Mouse (Mus musculus) cerebellum, adult 11 months (tissue): ENCODE data around the gene Eno2.

ENCODE experiments used
- DNase-seq: peaks from one replicate; pipeline ENCODE4 v3.0.0; 2022

The Eno2 gene

GRCm38 (mm10) chr6:124758849-124759232 lies 10.6 kb downstream of the Eno2 start:
- DNase-seq: peak; percentile 30

GRCm38 (mm10) chr6:124757909-124758848 lies 11.3 kb downstream of the Eno2 start:
- DNase-seq: peak; percentile 66

- no peak for DNase-seq
Observed at GRCm38 (mm10) chr6:124757351-124757880, 12.1 kb downstream of the Eno2 start.

DNA sequence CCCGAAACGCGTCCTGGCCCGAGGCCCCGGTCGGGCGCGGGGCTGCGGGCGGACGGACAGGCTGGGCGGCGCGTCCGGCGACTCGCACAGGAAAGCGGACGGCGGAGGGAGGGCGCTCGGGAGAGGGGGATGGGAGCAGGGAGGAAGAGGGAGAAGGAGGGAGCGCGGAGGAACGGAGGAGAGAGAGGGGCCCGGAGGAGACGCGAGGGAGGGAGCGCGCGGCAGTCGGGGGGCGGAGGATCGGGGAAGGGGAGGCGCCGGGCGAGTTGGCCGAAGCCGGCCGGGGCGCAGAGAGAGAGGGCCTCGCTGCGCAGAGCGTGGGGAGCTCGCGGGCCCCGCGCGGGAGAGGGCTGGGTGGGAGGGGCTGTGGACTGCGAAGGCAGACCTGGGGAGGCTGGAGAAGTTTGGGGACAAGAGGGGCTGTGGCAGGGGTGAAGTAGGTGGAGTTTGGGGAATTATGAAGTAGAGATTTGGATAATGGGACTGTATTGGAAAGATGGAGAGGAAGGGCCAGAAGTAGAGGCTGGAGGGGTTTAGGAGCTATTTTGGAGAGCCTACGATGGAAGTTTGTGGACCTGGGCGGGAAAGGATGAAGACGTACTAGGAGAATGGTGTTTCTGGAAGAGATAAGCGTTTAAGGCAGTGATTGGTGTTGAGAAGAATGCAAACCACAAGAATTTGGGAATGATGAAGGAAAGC lies 12.7 kb downstream of the Eno2 start:
- DNase-seq: peak; percentile 83

DNA sequence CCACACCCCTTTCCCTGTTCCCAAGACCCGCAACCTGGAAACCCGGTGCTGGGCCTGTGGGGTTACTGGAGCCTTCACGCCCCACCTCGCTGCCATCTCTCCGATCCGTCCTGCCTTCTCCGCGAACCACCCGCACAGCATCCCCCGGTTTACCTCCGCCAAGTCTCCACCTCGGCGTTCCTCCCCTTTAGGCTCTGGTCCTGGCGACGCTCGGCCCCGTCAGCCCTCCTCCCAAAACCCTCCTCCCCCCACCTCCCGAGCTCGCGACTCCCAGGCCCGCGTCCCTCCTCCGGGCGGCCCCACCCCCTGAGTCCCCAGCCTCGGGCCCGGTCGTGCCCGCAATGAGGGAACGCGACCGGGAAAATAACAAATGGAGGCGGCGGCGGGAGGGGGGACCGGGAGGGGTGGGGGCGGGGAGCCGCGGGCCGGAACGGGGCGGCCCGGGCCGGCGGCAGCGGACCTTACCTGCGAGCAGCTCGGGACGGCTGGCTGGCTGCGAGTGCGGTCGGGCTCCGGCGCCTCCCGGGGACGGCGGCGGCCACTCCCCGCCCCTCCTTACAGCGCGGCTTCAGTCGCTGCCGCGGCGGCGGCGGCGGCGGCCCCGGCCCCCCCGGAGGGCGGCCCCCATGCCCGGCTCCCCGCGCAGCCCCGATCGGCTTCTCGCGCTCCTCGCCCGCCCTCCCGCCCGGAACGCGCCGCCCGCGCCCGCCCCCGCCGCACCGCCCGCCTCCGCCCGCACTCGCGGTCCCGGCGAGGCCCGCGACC lies 13.5 kb downstream of the Eno2 start, which contains the start of the genes Gm45234 and Atn1:
Gm45234 (minus strand) TSS at position 191 of the 765 bp plus-strand sequence.
Atn1 (minus strand) TSS at position 694 of the 765 bp plus-strand sequence.
- DNase-seq: peak; percentile 66

DNA sequence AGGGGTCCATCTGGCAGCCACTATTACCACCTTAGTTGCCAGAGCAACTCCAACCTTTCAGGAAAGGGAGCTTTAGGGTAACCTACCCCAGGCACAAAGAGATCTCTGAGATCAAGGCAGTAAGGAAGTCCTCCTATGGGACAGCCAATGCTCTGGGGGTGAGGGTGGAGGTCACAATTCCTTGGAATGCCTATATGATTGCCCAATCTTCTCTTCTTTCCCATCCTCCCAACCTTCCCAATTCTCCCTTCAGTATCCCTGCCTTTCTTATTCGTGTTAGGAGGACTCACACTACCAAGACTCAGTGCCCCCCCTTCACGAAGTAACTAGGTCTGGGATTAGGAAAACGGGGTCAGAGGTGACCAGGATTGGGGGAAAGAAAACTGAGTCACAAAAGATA lies 14.2 kb downstream of the Eno2 start:
- DNase-seq: no peak

- DNase-seq: no peak
Observed at GRCm38 (mm10) chr6:124753861-124754260, 15.6 kb downstream of the Eno2 start.

DNA sequence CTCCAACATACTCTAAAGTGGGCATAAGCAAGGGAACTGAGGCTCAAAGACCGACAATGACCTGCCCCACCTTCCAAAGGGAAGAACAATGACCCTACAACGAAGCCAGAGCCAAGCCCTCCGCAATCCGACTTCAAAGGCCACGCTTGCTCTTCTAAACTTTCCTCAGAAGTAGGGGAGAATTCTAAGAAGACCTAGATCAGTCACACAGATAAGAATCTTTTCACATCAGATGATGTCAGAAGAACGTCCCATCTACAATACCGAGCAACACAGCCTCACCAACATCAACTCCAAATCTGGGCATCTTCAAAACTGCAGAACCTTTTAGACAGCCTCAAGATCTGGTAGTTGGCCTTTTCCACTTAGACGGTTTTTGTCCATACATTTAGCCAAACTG lies 19.1 kb downstream of the Eno2 start:
- no peak for DNase-seq

DNA sequence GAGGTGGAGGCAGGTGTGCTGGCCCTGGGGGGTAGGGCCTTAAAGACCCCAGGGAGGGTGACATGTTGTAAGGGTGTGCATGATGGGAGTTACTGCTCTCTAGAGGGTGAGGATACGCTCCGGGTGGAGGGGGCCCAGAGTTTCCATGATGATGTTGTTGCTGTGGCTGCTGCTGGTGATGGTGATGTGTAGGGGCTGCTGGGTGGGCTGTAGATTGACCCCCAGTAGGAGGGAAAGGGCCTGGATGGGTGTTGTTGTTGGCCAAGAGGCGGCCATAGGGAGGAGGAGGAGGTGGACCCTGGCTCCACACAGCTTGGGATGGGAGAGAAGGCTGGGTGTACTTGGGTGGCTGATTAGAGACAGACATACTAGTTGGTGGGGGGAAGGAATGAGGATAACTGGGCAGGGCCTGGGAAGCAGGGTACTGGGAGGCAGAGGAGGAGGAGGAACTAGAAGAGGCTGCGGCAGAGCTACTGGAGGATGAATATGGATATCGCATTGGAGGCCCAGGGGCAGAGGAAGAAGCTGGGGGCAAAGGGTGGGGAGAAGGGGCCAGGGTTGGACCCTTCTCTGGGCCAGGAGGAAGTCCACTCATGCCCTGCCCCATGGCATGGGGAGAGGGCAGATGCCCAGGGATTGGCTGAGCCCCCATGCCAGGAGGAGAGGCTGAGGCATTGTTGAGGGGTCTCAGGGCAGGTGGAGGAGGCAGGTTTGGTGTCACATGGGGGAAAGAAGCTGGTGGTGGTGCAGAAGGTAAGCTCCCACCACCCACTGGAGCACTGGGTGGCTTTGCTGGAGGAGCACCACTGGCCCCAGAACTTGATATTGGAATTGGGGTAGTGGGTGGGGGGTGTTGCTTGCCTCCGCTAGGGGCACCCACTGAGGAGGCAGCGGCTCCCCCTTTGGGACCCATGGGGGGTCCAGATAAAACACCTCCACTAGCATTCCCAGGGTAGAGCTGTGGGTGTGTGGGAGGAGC lies 22.5 kb downstream of the Eno2 start:
- DNase-seq: peak; percentile 38

GRCm38 (mm10) chr6:124746296-124746605 lies 23.2 kb downstream of the Eno2 start:
- no peak for DNase-seq

GRCm38 (mm10) chr6:124745490-124746295 lies 23.8 kb downstream of the Eno2 start:
- DNase-seq: peak; percentile 97

GRCm38 (mm10) chr6:124744755-124745321 lies 24.6 kb downstream of the Eno2 start:
- peak; percentile 70 for DNase-seq

DNA sequence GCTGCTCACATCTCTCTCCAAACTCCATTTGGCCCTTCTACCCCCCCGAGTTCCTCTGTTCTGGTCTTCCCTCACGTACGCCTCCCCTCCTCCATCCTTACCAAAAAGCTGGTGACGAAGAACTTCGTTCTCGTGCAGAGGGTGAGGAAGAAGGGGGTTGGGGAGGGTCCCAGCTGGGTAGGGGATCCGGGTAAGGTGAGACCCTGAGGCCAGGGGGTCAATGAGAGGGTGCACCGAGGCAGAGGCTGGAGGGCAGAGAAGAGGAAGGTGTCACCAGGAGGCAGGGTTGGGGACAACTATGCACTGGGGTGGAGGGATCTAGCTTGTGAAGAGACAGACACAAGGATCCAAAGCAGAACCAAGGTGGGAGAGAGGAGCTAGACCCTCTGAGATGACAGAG lies 25.8 kb downstream of the Eno2 start:
- DNase-seq: peak; percentile 41

DNA sequence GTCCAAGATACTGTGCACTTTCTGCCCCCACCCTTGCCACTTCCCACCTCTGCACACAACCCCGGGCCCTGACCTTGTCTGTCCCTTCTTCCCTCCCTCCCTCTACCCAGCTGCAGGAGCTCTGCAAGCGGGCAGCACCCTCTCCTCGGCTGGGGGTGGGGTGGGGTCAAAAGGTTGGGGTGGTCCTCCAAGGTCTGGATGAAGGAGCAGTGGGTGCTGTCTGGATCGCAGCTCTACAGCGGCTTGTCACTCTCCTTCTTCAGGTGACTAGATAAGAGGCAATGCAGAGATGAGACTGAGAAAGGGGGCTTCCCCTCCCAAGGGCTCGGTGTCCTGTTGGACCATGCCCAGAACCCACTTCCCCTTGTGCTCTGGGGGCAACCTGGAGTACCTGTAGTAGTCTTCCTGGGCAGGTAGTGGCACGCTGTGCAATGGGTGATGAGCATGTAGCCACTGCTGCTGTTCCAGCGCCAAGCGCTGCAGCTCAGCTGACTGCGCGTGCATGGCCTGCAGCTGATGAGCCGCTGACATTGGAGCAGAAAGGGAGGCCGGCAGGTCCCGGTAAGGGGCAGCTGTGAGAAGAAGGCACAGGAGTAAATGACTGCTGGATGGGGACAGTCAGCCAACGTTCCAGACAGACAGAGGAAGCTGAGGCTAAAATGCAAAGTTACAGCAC lies 26.5 kb downstream of the Eno2 start:
- DNase-seq: peak; percentile 42

DNA sequence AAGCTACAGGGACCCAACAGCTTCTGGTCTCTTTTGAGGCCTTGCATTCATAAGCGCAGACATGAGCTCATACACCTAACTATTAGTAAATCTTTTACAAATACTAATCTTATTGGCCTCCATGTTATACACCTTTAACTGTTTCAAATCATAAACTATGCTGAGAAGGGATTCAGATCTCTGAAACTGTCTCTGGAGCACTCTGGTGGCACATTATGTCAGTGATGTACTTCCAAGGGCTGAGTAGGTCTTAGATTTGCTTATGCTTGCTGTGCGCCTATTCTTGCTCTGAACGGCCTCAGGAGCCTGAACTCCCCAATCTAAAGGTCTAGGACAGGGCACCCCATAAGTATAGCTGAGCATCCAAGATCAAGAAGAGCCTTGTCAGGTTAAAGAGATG lies 27.6 kb downstream of the Eno2 start:
- DNase-seq: no peak

DNA sequence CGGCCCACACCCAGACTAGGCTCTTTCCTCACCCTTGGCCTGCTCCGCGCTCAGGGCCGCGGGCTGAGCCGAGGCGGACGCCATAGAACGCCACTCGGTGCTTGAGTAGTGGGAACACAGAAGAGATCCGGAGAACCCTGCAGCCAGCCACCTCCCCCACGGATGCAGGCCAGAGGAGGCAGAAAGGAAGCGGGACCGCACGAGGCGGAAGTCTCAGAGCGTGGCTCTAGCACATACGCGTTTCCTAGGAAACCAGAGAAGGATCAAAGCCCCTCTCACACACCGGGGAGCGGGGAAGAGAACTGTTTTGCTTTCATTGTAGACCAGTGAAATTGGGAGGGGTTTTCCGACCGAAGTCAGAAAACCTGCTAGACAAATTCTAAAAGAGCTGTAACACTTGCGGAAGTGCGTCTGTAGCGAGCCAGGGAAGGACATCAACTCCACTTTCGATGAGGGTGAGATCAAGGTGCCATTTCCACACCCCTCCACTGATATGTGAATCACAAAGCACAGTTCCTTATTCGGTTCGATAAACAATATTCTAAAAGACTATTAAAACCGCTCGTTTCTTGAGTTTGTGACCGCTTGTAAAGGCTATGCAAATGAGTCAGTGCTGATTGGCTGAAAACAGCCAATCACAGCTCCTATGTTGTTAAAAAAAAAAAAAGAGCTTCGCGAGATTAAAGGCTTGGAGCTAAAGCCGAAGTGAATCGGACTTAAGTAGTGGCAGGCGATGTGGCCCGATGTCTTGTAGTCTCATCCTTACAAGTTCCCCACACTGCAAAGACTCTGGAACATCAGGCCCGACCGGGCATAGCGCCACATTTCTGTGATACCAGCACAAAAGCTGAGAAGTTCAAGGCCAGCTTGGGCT lies 28.3 kb downstream of the Eno2 start, which contains the start of gene Grcc10:
Grcc10 (minus strand) TSS at position 487 of the 874 bp plus-strand sequence.
- DNase-seq: peak; percentile 83

DNA sequence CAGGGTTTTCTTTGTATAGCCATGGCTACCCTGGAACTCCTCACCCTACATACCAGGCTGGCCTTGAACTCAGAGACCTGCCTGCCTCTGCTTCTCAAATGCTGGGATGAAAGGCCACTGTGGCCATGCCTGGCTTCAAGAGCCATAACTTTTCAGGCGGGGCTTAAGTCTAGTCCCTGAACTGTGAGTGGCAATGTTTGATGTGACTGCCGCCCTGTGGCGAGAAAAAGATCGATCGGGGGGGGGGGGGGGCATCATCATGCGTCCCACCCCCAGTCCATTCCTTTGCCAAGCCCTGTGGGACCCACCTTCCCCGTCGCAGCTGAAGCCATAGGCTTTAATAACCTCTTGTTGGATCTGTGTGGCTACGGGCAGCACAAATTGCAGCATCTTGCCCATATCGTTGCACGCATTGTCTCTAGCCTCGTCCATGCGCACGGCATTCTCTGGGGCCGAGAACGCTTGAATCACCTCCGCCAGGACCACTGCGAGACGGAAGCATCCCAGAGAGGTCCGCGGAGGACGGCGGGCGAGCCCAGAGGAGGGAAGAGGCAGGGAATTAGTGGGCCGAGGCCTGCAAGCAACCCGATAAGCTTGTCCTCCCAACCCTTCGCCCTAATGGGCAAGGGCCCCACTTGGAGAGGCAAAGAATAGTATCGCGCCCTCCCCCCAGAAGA lies 29.1 kb downstream of the Eno2 start:
- DNase-seq: no peak

GRCm38 (mm10) chr6:124739231-124739796 lies 30.2 kb downstream of the Eno2 start:
- DNase-seq: no peak
